18 mouse cellular contexts compared by ENCODE assay signal in the genomic region with DNA sequence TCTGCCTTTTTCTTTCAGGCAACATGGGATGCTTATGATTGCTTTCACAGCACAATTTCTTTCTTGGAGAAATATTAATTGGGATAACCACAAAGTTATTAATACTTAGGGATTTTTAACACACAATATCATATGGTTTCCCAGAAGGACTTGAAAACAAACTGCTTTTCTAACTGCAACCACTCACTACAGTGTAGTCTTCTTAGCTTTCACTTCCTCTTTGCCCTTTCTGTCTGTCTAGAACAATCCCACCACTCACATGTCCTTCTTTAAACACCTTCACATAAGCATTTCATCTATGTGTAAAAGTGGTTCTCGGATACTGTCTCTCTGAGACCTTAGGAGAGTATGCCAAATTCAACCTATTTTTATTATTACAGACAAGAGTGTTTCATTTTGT.
"Had no signal": no experiment of that assay in that cellular context is flagged by ENCODE, and none has a peak within 500 bp of the region (broad histone marks: within the 10 kb centered on the region; RNA-seq: fewer than 3 reads in every experiment).

No protein-coding gene starts in this region.

- H3K4me1 ChIP-seq: heart, embryonic 10.5 days; heart, embryonic 12.5 days; liver, embryonic 12.5 days had no signal

- H3K27ac ChIP-seq: hindbrain, embryonic 12.5 days; layer of hippocampus, adult 2 months; left cerebral cortex, adult 2 months; limb, embryonic 13.5 days; limb, embryonic 15.5 days; liver, embryonic 12.5 days had no signal

- H3K9ac ChIP-seq: heart, embryonic 12.5 days; hindbrain, embryonic 12.5 days; hindbrain, embryonic 14.5 days; intestine, embryonic 15.5 days; limb, embryonic 13.5 days; limb, embryonic 15.5 days; liver, embryonic 12.5 days had no signal

- ATAC-seq: inflammation-experienced regulatory T-cells, adult 6 months; intestine, embryonic 15.5 days; intestine, postnatal 0 days; liver, embryonic 12.5 days had no signal

- DNase-seq: gastrocnemius, postnatal 14 days; gastrocnemius, postnatal 36 days; heart, postnatal 10 days; kidney, adult 18-20 months; kidney, adult 8-10 months had no signal

- H3K9me3 ChIP-seq: heart, embryonic 10.5 days; heart, embryonic 12.5 days; hindbrain, embryonic 10.5 days; hindbrain, embryonic 12.5 days; intestine, embryonic 15.5 days; limb, embryonic 13.5 days; limb, embryonic 15.5 days; liver, embryonic 12.5 days had no signal

- H3K27me3 ChIP-seq: heart, embryonic 12.5 days; hindbrain, embryonic 12.5 days; intestine, embryonic 15.5 days; liver, embryonic 12.5 days had no signal

- H3K36me3 ChIP-seq: heart, embryonic 10.5 days; heart, embryonic 12.5 days; hindbrain, embryonic 10.5 days; hindbrain, embryonic 12.5 days; intestine, embryonic 15.5 days; limb, embryonic 13.5 days; limb, embryonic 15.5 days; liver, embryonic 12.5 days had no signal

- H3K4me3 ChIP-seq: hindbrain, embryonic 12.5 days; intestine, embryonic 15.5 days; layer of hippocampus, adult 2 months; left cerebral cortex, adult 2 months; liver, embryonic 12.5 days had no signal
